23 mouse cellular contexts compared by ENCODE assay signal in genomic region chr3:9626149-9626548, GRCm38 (mm10). TPM values are rescaled to one million over a fixed set of nuclear protein-coding genes. Genes with fewer than 3 reads are reported as not detected.
DNase-seq lines count a peak whose midpoint lies in the region; ATAC-seq lines count a peak whose summit lies in the region.
"Had no signal": no experiment of that assay in that cellular context is flagged by ENCODE, and none has a peak within 500 bp of the region (broad histone marks: within the 10 kb centered on the region; RNA-seq: fewer than 3 reads in every experiment).

No protein-coding gene starts in this region.

- WGBS in forebrain, embryonic 10.5 days, result 75% methylated on average over 5 of the region's 5 CpGs

- ATAC-seq in common myeloid progenitor, adult 5-6 weeks (replicated peaks; ENCODE audit: low read depth, poor library complexity, severe bottlenecking), result peak; percentile 93
- ATAC-seq in megakaryocyte progenitor cell, adult 5-6 weeks (replicated peaks; ENCODE audit: poor library complexity), result peak; percentile 81
- ATAC-seq: CD4-positive, CD25-positive, alpha-beta regulatory T cell, adult 4 months; forebrain, embryonic 14.5 days; forebrain, postnatal 0 days; intestine, postnatal 0 days had no signal

- no peaks in the 10 kb centered on the region for H3K9me3 ChIP-seq in forebrain, embryonic 10.5 days
- H3K9me3 ChIP-seq: heart, embryonic 12.5 days; heart, embryonic 15.5 days had no signal

- peaks cover 16% of the 10 kb centered on the region for H3K4me1 ChIP-seq in forebrain, embryonic 10.5 days

- H3K27me3 ChIP-seq in forebrain, embryonic 10.5 days (ENCODE audit: poor library complexity, severe bottlenecking), result peaks cover 24% of the 10 kb centered on the region
- H3K27me3 ChIP-seq: heart, embryonic 15.5 days had no signal

- H3K36me3 ChIP-seq in forebrain, embryonic 10.5 days (replicated peaks), result no peaks in the 10 kb centered on the region
- H3K36me3 ChIP-seq: heart, embryonic 12.5 days; heart, embryonic 15.5 days had no signal

- H3K4me3 ChIP-seq in forebrain, embryonic 10.5 days, result no peak overlapping the region
- H3K4me3 ChIP-seq: gastrocnemius, adult 2 months; heart, embryonic 12.5 days; heart, embryonic 15.5 days had no signal

- DNase-seq in thymus, postnatal 0 days (ENCODE audit: low spot score), result peak; percentile 26
- DNase-seq in thymus, postnatal 10 days (ENCODE audit: low spot score in 2 of 2), result no peak
- no peak for DNase-seq in cerebellum, postnatal 25 days
- DNase-seq in forebrain, embryonic 10.5 days (ENCODE audit: extremely low spot score, low spot score), result no peak
- no peak for DNase-seq in left cerebral cortex, adult 9 months (ENCODE audit: low spot score in 2 of 2)
- DNase-seq: adrenal gland, postnatal 14 days; cerebellum, adult 11 months; cerebellum, adult 2 months; cerebellum, adult 9-11 months; forebrain, postnatal 0 days; gastrocnemius, adult 2 months; gastrocnemius, postnatal 14 days; heart, adult 18-20 months; heart, postnatal 10 days; heart, postnatal 36 days had no signal

- H3K27ac ChIP-seq in forebrain, embryonic 10.5 days, result no peak overlapping the region
- H3K27ac ChIP-seq: gastrocnemius, adult 2 months; heart, embryonic 15.5 days; hindbrain, embryonic 14.5 days had no signal

RNA-seq across cellular contexts. Expression of gene Zfp704, which starts 16.3 kb away (rescaled TPM):
- polyA plus RNA-seq in thymus, postnatal 0 days (2015; fragmentation: Nextera tagmentation; extraction: Ambion mirVana), result 2.5 and 4.7 TPM in 2 replicates
- 23.8 and 25.5 TPM in 2 replicates for total RNA-seq in common myeloid progenitor, adult 5-6 weeks (2017)
- 16.3 and 20.8 TPM in 2 replicates for total RNA-seq in megakaryocyte progenitor cell, adult 5-6 weeks (2015)
- total RNA-seq in megakaryocyte progenitor cell, adult 5-6 weeks (2017), result 12.9 and 14.8 TPM in 2 replicates
- polyA plus RNA-seq in forebrain, embryonic 10.5 days (2016; fragmentation: Nextera tagmentation; extraction: Ambion mirVana), result 5.6 and 6.6 TPM in 2 replicates
